Mouse (Mus musculus): ENCODE data around the gene Rarg. TPM values are rescaled to one million over a fixed set of nuclear protein-coding genes. Genes with fewer than 3 reads are reported as not detected.

Rarg gene
- total RNA-seq, 2 experiments from 2014 or later, result 13.8 to 17.1 TPM

DNA sequence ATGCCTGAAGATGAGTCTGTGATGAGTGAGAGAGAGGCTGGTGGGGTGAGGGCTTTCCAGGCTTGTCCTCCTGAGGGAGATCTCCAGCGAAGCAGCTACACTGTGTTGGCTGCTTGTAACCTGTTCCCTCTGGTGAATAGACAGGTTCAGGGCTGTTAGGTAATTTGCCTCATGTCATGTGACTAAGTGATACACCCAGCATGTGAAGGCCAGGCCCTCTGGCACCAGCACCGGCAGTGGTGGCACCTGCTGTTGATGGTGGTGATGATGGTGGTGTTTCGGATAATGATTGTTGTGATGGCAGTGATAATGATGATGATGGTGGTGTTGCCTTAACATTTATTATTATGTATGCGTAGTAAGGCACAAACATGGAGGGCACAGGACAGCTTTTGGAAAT, 46.5 kb downstream of the Rarg start:
- DNase-seq (ENCODE audit: extremely low spot score in 1 of 2, low spot score in 2 of 2), result no peak
- TF ChIP-seq CTCF (IDR thresholded peaks at IDR 0.05), result no peak

DNA sequence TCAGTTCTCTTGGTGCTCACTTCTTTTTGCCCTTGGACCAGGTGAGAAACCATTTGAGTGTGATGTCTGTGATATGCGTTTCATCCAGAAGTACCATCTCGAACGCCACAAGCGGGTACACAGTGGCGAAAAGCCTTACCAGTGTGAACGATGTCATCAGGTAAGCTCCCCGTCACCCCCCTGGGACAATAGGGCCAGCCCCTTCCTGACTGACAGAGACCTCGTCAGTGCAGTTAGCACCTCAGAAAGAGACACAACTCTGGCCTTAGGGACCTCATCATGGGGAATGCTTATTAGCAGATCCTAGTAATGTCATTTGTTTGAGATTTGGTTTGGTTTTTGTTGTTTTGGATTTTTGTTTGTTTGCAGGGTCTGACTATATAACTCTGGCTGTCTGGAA, 48.2 kb downstream of the Rarg start:
- Histone ChIP-seq H3K4me3 (no peak overlapping the region), H3K27ac (no peak overlapping the region)
- intact Hi-C loops (cut with DNase I), result no loop called here
- TF ChIP-seq CTCF (IDR thresholded peaks at IDR 0.05), result no peak
- no peak for DNase-seq (ENCODE audit: extremely low spot score in 1 of 2, low spot score in 2 of 2)

More for the DNA sequence above, 46.5 kb downstream of the Rarg start:
- intact Hi-C loops (cut with DNase I), result no loop called here
- Histone ChIP-seq H3K27ac (no peak overlapping the region), H3K4me3 (no peak overlapping the region)

DNA sequence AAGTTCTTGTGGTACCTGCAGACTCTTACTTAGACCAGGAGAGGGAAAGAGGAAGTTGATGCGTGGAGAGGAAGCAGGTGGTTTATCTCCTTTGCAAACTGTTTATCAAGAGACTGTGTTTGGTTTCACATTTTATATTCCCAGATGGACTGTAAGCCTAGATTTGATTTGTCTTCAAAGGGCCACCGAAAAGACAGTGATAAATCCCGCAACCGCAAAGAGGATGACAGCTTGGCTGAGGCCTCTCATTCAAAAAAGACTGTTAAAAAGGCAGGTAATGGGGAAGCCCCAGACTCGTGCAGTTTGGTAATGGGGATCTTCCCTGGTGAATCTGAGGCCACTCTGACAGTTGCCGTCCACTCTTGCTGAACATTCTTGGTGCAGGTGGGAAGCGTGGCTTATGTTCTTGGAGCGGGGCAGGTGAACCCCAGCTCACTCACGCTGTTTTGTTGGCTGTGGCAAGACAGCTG, 49.2 kb downstream of the Rarg start:
- TF ChIP-seq CTCF (IDR thresholded peaks at IDR 0.05), result no peak

GRCm38 (mm10) chr15:102207351-102207750, 50.0 kb downstream of the Rarg start:
- DNase-seq (ENCODE audit: extremely low spot score in 1 of 2, low spot score in 2 of 2), result no peak
- no peak for TF ChIP-seq CTCF (IDR thresholded peaks at IDR 0.05)
- Histone ChIP-seq H3K27ac (no peak overlapping the region), H3K4me3 (no peak overlapping the region)
- intact Hi-C loops (cut with DNase I), result no loop called here

More for the DNA sequence above, 49.2 kb downstream of the Rarg start:
- DNase-seq (ENCODE audit: extremely low spot score in 1 of 2, low spot score in 2 of 2), result no peak
- intact Hi-C loops (cut with DNase I), result no loop called here
- Histone ChIP-seq H3K4me3 (no peak overlapping the region), H3K27ac (no peak overlapping the region)

DNA sequence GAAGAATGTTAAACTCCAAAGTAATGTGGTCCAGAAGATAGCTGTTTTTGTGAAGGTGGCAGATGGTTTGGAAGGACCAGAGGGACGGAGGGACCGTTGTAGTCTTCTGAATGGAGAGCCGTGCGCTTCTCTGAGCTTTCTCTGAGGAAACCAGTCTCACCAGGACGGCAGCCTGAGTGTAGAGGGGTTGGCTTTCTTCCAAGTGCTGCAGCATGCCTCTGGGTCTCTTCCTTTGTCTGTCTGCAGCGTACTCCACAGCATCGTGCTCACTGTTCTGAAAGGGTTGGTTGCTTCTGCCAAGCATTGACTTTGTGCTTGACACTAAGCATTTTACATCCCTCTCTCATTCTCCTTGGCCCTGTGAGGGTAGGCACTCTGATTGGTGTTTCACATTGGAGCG, 51.5 kb downstream of the Rarg start:
- H3K4me3 ChIP-seq, result peak overlapping the region; percentile 29
- no peak for TF ChIP-seq CTCF (IDR thresholded peaks at IDR 0.05)
- DNase-seq (ENCODE audit: extremely low spot score in 1 of 2, low spot score in 2 of 2), result peak in 1 of 2 experiments; percentile 43
- intact Hi-C loops (cut with DNase I), result no loop called here
- 0 out of 2 replicates have a peak overlapping the region, but pooled peaks have one; percentile 45 for H3K27ac ChIP-seq

DNA sequence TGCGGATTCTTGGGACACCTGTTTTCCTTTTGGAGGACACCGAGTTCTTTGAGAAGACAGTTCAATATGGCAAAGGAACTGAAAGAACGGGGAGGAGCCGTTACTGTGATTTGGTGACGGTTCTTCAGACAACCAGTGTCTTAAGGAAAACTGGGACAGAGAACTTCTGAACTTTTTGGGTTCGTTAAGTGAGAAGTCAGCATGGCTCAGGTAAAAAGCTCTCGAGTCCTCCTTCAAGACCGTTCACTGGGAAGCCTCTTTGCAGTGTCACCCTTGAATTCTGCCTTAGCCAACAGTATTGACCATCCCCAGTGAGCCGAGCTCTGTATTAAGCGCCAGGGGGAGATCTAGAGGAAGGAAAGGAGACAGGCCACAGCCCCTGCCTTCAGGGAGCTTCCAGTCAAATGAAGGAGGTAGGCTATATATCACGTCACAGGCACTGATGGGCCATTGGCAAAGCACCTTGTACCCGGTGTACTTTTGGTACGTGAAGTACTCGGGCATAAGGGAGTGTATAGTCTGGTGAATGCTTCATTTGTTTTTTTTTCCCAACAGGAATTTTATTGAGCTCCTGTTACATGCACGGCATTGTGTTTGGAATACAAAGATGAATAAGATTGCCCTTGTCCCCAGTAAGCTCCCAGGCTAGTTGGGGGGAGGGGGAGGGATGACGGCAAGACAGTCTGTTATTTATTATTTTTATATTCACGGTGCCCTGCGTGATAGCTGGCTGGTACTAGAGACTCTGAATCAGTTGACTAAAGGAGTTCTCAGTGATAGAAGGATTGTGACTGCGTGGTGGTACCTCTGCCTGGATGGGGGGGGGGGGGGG, 52.4 kb downstream of the Rarg start, which contains the start of gene Csad:
Gene Csad, minus strand, starts transcription at position 51 of the 832 bp plus-strand sequence.
- no peak for DNase-seq (ENCODE audit: extremely low spot score in 1 of 2, low spot score in 2 of 2)
- TF ChIP-seq CTCF (IDR thresholded peaks at IDR 0.05), result no peak
- H3K27ac ChIP-seq, result peak within 1 kb of the TSS; percentile 98
- intact Hi-C loops (cut with DNase I), result no loop called here
- peak within 1 kb of the TSS; percentile 81 for H3K4me3 ChIP-seq

- Histone ChIP-seq H3K27ac (peak overlapping the region; percentile 98), H3K4me3 (peak overlapping the region; percentile 81)
- no peak for TF ChIP-seq CTCF (IDR thresholded peaks at IDR 0.05)
- peak; percentile 70 to 74 for DNase-seq (ENCODE audit: extremely low spot score in 1 of 2, low spot score in 2 of 2)
- intact Hi-C loops (cut with DNase I), result no loop called here
Measured at GRCm38 (mm10) chr15:102203835-102204381, 53.4 kb downstream of the Rarg start.

DNA sequence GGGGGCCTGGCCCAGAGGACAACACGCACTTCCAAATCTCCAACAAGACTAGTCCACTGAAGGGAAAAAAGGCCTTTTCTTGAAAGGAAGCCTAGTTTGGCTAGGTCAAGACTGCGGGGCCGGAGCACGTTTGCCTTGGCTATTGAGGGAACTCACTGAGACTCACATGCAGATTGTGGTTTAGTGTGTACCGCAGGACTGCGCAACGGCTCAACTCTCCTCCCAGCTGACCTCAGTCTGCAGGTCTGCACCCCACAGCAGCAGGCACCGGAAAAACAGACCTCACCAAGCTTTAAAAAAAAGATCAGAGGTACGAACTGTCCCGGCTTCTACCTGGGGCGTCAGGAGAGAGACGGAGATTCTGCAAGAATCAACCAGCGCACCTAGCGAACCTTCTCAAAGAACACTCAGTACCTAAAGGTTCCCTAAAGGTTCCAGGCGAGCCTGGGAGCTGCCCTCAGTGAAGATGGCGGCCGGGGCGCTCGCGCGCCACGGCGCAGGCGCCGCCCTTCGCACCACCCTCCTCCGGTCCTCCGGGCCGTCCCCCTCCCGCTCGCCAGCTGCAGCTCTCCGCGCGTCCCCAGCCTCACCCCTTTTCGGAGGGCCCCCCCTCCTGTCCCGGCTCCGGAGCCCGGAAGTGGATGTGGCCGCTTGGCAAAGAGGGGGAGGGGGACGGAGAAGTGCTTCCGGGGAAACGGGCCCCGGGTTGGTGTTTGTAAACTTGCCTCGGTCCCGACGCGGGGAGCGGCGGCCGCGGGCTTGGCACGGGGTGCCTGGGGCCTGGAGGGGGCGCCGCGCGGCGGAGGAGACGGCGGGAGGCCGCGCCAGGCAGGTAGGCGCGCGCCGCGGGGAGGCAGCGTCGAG, 54.1 kb downstream of the Rarg start, which contains the start of gene Zfp740:
Gene Zfp740, plus strand, starts transcription at position 279 of the 864 bp plus-strand sequence.
- H3K4me3 ChIP-seq, result peak within 1 kb of the TSS; percentile 81
- no peak; the same call in 1 of the 2 replicates for TF ChIP-seq CTCF (IDR thresholded peaks at IDR 0.05)
- intact Hi-C loops (cut with DNase I), result no loop called here
- DNase-seq (ENCODE audit: extremely low spot score in 1 of 2, low spot score in 2 of 2), result peak; percentile 93 to 96
- peak within 1 kb of the TSS; percentile 98 for H3K27ac ChIP-seq

GRCm38 (mm10) chr15:102198841-102199240, 58.5 kb downstream of the Rarg start:
- intact Hi-C loops (cut with DNase I), result no loop called here
- no peak for DNase-seq (ENCODE audit: extremely low spot score in 1 of 2, low spot score in 2 of 2)
- TF ChIP-seq CTCF (IDR thresholded peaks at IDR 0.05), result no peak
- no peak overlapping the region for H3K27ac ChIP-seq
- no peak overlapping the region for H3K4me3 ChIP-seq

DNA sequence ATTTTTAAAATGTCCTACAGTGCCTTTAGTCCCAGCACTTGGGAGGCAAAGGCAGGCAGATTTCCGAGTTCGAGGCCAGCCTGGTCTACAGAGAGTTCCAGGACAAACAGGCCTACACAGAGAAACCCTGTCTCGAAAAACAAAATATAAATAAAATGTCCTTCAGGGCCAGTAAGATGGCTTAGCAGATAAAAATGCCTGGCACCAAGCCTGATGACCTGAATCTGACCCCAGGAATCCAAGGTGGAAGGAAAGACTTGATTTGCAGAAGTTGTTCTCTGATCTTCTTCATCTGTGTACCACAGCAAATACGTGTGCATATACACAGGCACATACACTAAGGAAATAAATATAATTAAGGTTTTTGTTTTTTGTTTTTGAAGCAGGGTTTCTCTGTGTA, 61.9 kb downstream of the Rarg start:
- Histone ChIP-seq H3K4me3 (no peak overlapping the region), H3K27ac (no peak overlapping the region)
- intact Hi-C loops (cut with DNase I), result no loop called here
- DNase-seq (ENCODE audit: extremely low spot score in 1 of 2, low spot score in 2 of 2), result no peak
- no peak for TF ChIP-seq CTCF (IDR thresholded peaks at IDR 0.05)

- intact Hi-C loops (cut with DNase I), result no loop called here
- DNase-seq (ENCODE audit: extremely low spot score in 1 of 2, low spot score in 2 of 2), result no peak
Measured at GRCm38 (mm10) chr15:102194439-102194838, 62.9 kb downstream of the Rarg start.

More at GRCm38 (mm10) chr15:102194439-102194838, 62.9 kb downstream of the Rarg start:
- no peak overlapping the region for H3K4me3 ChIP-seq
- no peak overlapping the region for H3K27ac ChIP-seq
- TF ChIP-seq CTCF (IDR thresholded peaks at IDR 0.05), result no peak
